Mouse (Mus musculus) CH12.LX (cell line): ENCODE results near the gene Golgb1. TPM values are rescaled to one million over a fixed set of nuclear protein-coding genes. Genes with fewer than 3 reads are reported as not detected.
A peak's percentile ranks its signal among the peaks of the same experiment; 100 is the strongest.

Experiments used
- DNase-seq: peaks from one replicate; pipeline ENCODE4 v3.0.0-alpha.2; 2013; ENCODE audit errors: extremely low read depth
- H3K27ac ChIP-seq: 2 replicates; pipeline ENCODE4 v1.5.1; 2012; ENCODE audit warnings: low read depth, mild to moderate bottlenecking, control low read depth, moderate library complexity; ENCODE audit not compliant: insufficient read depth
- H3K27me3 ChIP-seq: replicated peaks from 2 replicates; pipeline ENCODE3; 2012; ENCODE audit warnings: inconsistent platforms
- H3K36me3 ChIP-seq, 2 experiments: replicated peaks in 1 of 2; 2 replicates each; pipeline versions ENCODE3 to v1.6.1; 2012; ENCODE audit warnings: inconsistent platforms in 1 of 2, low read length in 1 of 2, mild to moderate bottlenecking in 1 of 2, mixed read lengths in 1 of 2, moderate library complexity in 1 of 2; ENCODE audit not compliant: control insufficient read depth in 1 of 2, insufficient read depth in 1 of 2
- H3K4me1 ChIP-seq, 2 experiments: 2 replicates each; pipeline ENCODE4 v1.6.1; 2012; ENCODE audit warnings: inconsistent platforms in 1 of 2, moderate library complexity in 1 of 2; ENCODE audit not compliant: insufficient read depth in 2 of 2, control insufficient read depth in 1 of 2
- H3K4me2 ChIP-seq: 2 replicates; pipeline ENCODE4 v1.6.1; 2012; ENCODE audit warnings: low read depth, mild to moderate bottlenecking, control low read depth; ENCODE audit not compliant: poor library complexity, insufficient read depth, severe bottlenecking
- H3K4me3 ChIP-seq, 3 experiments: fragments of 150-350 bp in 1 of 3; sonication (generic) in 1 of 3; replicated peaks in 1 of 3; 2 replicates each; pipeline versions ENCODE3 to v1.5.1; 2011 to 2012; ENCODE audit warnings: low read depth in 2 of 3, low read length in 2 of 3, mild to moderate bottlenecking in 2 of 3, moderate library complexity in 2 of 3, control low read depth in 1 of 3, improper control_type of control experiment in 1 of 3, inconsistent platforms in 1 of 3, mixed read lengths in 1 of 3; ENCODE audit not compliant: poor library complexity in 1 of 3
- H3K79me2 ChIP-seq: replicated peaks from 2 replicates; pipeline ENCODE4 v1.6.1; 2012; ENCODE audit warnings: mild to moderate bottlenecking, moderate library complexity; ENCODE audit not compliant: control insufficient read depth, poor library complexity, insufficient read depth, severe bottlenecking; ENCODE audit errors: extremely low read depth
- H3K9ac ChIP-seq: 2 replicates; pipeline ENCODE4 v1.6.1; 2012; ENCODE audit warnings: low read depth, mild to moderate bottlenecking, control low read depth, moderate library complexity; ENCODE audit not compliant: insufficient read depth
- H3K9me3 ChIP-seq: replicated peaks from 2 replicates; pipeline ENCODE3; 2012; ENCODE audit warnings: low read length, inconsistent platforms, mixed read lengths
- BHLHE40 ChIP-seq: IDR thresholded peaks from 2 replicates; pipeline ENCODE4 v1.6.1; 2011; ENCODE audit warnings: mild to moderate bottlenecking, low read depth, low read length, improper control_type of control experiment
- CHD1 ChIP-seq: IDR thresholded peaks from 2 replicates; pipeline ENCODE4 v1.6.1; 2012; ENCODE audit warnings: low read depth, low read length, improper control_type of control experiment, inconsistent platforms
- CTCF ChIP-seq, 2 experiments: IDR thresholded peaks in 1 of 2; conservative IDR thresholded peaks in 1 of 2; 2 replicates each; pipeline ENCODE4 v1.5.1; 2011 to 2012; ENCODE audit warnings: low read depth in 2 of 2, low read length in 2 of 2, improper control_type of control experiment in 1 of 2, inconsistent platforms in 1 of 2, mild to moderate bottlenecking in 1 of 2, moderate library complexity in 1 of 2
- E2F4 ChIP-seq: IDR thresholded peaks from 2 replicates; pipeline ENCODE4 v1.6.1; 2011; ENCODE audit warnings: low read depth, low read length, improper control_type of control experiment; ENCODE audit not compliant: insufficient replicate concordance
- HCFC1 ChIP-seq: IDR thresholded peaks from 2 replicates; pipeline ENCODE4 v1.6.1; 2012; ENCODE audit warnings: low read depth, mild to moderate bottlenecking, inconsistent platforms, low read length, improper control_type of control experiment
- IRF4 ChIP-seq: IDR thresholded peaks from 2 replicates; pipeline ENCODE4 v1.6.1; 2014; ENCODE audit warnings: low read depth, mild to moderate bottlenecking, inconsistent platforms, low read length, improper control_type of control experiment
- MAFK ChIP-seq: IDR thresholded peaks from 2 replicates; pipeline ENCODE4 v1.6.1; 2011; ENCODE audit warnings: low read length, improper control_type of control experiment; ENCODE audit not compliant: insufficient replicate concordance
- MAZ ChIP-seq: IDR thresholded peaks from 2 replicates; pipeline ENCODE4 v1.6.1; 2012; ENCODE audit warnings: low read depth, mild to moderate bottlenecking, inconsistent platforms, low read length, improper control_type of control experiment, moderate library complexity
- POLR2AphosphoS2 ChIP-seq: IDR thresholded peaks from 2 replicates; pipeline ENCODE4 v1.6.1; 2011; ENCODE audit warnings: low read depth, low read length, improper control_type of control experiment
- SMC3 ChIP-seq: IDR thresholded peaks from 2 replicates; pipeline ENCODE4 v1.6.1; 2011; ENCODE audit warnings: low read depth, low read length, improper control_type of control experiment
- UBTF ChIP-seq: IDR thresholded peaks from 2 replicates; pipeline ENCODE4 v1.6.1; 2012; ENCODE audit warnings: low read depth, mild to moderate bottlenecking, inconsistent platforms, low read length, improper control_type of control experiment, moderate library complexity
- ZKSCAN1 ChIP-seq: IDR thresholded peaks from 2 replicates; pipeline ENCODE4 v1.6.1; 2012; ENCODE audit warnings: low read depth, inconsistent platforms, low read length, improper control_type of control experiment, borderline replicate concordance
- dilution Hi-C: fragments of 300-500 bp; cut with MboI; formaldehyde crosslinking; loops from 2 replicates; pipeline ENCODE4 v1.14.3; 2020; ENCODE audit warnings: low sequenced_read_pairs; ENCODE audit not compliant: extremely low pct_unique_long_range_greater_than_20kb, extremely low pct_ligation_motif_present
- in situ Hi-C: fragments of 300-500 bp; cut with MboI; formaldehyde crosslinking; loops from 3 replicates; pipeline ENCODE4 v1.14.3; 2019; ENCODE audit warnings: low sequenced_read_pairs, low pct_ligation_motif_present, low pct_unique_long_range_greater_than_20kb, mixed read lengths
- polyA plus RNA-seq: library from polyadenylated mRNA; unstranded; fragments of >175 nt; gene quantifications from 2 replicates; pipeline ENCODE4 v1.2.1, GENCODE M21; 2012; ENCODE audit warnings: low read depth; ENCODE audit not compliant: insufficient read length
- total RNA-seq, 2 experiments: library from RNA; depleted of rRNA; stranded (reverse); fragments of 300-350 nt in 1 of 2; fragments of >200 nt in 1 of 2; gene quantifications; 2 replicates each; pipeline ENCODE4 v1.2.3; 2012 to 2014

Golgb1 gene
- total and polyA plus RNA-seq, 3 experiments, result 65.6 to 112 (median 96.8) TPM

DNA sequence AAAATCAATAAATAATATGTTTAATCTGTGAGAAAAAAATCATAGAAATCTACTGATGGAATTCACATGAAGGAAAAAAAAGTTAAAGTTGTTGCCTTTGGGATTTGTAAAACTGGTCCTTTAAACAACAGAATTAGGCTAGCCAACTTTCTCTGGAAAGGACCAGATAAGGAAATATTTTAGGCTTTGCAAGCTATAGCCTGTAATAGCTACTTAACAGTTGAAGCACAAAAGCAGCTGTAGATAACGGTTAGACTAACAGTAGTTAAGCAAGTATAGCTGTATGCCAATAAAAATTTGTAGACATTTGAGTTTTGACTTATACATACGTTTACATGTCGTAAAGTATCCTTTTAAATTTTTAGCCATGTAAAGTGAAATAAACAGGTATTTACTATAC is 11.4 kb upstream of the Golgb1 start (continued):
- TF ChIP-seq BHLHE40, result no peak

DNA sequence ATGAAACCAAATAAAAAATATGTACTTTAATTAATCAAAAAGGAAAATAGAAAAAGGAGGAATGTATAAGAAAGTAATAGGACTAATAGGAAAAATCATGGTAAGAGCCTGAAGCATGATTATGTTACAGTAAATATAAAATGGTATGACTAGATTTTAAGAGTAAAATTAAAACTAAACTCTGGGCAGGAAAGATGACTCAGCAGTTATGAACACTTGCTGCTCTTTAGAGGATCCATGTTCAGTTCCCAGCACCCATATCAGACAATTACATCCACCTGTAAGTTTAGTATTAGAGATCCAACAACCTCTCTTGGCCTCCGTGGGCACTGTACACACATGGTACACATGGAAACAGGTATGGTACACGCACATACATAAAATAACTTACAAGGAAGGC is 5.5 kb upstream of the Golgb1 start:
- Histone ChIP-seq H3K27ac (no peak overlapping the region), H3K4me2 (no peak overlapping the region), H3K4me3 (no peak overlapping the region), H3K4me1 (peaks cover 6 to 18% of the 10 kb centered on the region in 2 experiments; a peak in 3 of 4 replicates), H3K79me2 (peaks cover 20% of the 10 kb centered on the region), H3K27me3 (no peaks in the 10 kb centered on the region), H3K9ac (no peak overlapping the region), H3K9me3 (no peaks in the 10 kb centered on the region), H3K36me3 (peaks cover 33 to 66% of the 10 kb centered on the region in 2 experiments)
- DNase-seq, result no peak
- TF ChIP-seq MAFK (peak; percentile 90), HCFC1 (no peak)
- in situ Hi-C loops, result no loop called here
- dilution Hi-C loops, result no loop called here

DNA sequence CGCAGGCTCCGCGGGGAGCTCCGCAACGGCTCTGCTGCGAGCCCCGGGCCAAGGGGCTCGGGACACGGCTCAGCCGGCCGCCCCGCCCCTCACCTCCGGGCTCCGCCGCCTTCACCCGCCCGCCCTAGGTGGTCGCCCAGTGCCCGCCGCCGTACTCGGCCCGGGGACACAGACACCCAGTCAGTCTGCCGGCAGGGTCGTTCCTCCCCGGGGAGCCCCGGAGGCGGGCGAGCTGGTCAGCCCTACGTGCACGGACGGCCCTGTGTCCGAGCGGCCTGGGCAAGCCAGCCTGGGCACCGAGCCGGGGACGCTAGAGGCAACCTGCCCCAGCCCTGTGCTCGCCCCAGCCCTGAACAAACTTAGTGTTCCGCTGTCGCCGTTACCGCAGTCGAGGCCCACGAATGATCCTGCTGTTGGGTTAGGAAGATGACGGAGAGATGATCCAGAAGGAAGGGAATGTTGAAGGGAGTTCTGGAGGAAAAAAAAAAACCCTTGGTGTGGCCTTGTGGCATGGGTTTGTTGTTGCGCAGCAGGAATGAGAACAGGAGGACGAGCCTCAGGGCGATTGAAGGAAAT is 424 bp downstream of the Golgb1 start:
- peak; percentile 23; the same call in 1 of the 2 replicates for TF ChIP-seq CHD1
- 0 out of 2 replicates have a peak, but pooled peaks have one; percentile 6 for TF ChIP-seq IRF4
- TF ChIP-seq E2F4, result no peak
- peak; percentile 66 for TF ChIP-seq MAZ
- TF ChIP-seq POLR2AphosphoS2, result no peak
- TF ChIP-seq SMC3, result 0 out of 2 replicates have a peak, but pooled peaks have one; percentile 2
- TF ChIP-seq ZKSCAN1, result no peak
- no peak for TF ChIP-seq CTCF (conservative IDR thresholded peaks at IDR 0.05 in 1 of 2, IDR thresholded peaks at IDR 0.05 in 1 of 2; ENCODE audit: low read depth in 2 of 2, low read length in 2 of 2)
- no peak for TF ChIP-seq UBTF
- TF ChIP-seq, all 38 proteins: peak for 4
- peak; percentile 33 for DNase-seq
- in situ Hi-C loops (no loop called here), dilution Hi-C loops (no loop called here)
- H3K36me3 ChIP-seq, result peaks cover 14 to 24% of the 10 kb centered on the region in 2 experiments
- H3K4me2 ChIP-seq, result peak overlapping the region; percentile 84
- H3K27me3 ChIP-seq, result no peaks in the 10 kb centered on the region
- peaks cover 53% of the 10 kb centered on the region for H3K79me2 ChIP-seq
- H3K9ac ChIP-seq, result peak overlapping the region; percentile 70
- peak overlapping the region; percentile 86 to 95 (median 88) for H3K4me3 ChIP-seq
- H3K9me3 ChIP-seq, result no peaks in the 10 kb centered on the region
- H3K4me1 ChIP-seq, result peaks cover 6 to 33% of the 10 kb centered on the region in 2 experiments; a peak in 3 of 4 replicates
- peak overlapping the region; percentile 39 for H3K27ac ChIP-seq
